Mouse (Mus musculus) olfactory bulb, adult 2 months (tissue): ENCODE measurements around the gene Ncf4.
"Not testable (repeated sequence)": the region's sequence is repeated elsewhere in the genome, so short reads cannot be mapped to it uniquely, and the experiment has no call there.

ENCODE experiments used
- CTCF ChIP-seq: fragments of 200-500 bp; IDR thresholded peaks from 2 replicates; pipeline ENCODE4 v1.5.1; 2012; ENCODE audit warnings: low read depth, mild to moderate bottlenecking, low read length, moderate library complexity; ENCODE audit not compliant: insufficient read depth
- POLR2A ChIP-seq: fragments of 200-500 bp; IDR thresholded peaks from 2 replicates; pipeline ENCODE4 v1.6.1; 2012; ENCODE audit warnings: mild to moderate bottlenecking, low read depth, low read length, moderate library complexity; ENCODE audit not compliant: insufficient read depth

- not testable (repeated sequence) for TF ChIP-seq CTCF, POLR2A
Measured at GRCm38 (mm10) chr15:78256602-78257259, 12.1 kb downstream of the Ncf4 start.
